Mouse (Mus musculus): ENCODE data around the gene Zc3h10. TPM values are rescaled to one million over a fixed set of nuclear protein-coding genes. Genes with fewer than 3 reads are reported as not detected.

The Zc3h10 gene
- polyA plus RNA-seq, 1 experiment from 2014 or later, result 4.9 TPM

DNA sequence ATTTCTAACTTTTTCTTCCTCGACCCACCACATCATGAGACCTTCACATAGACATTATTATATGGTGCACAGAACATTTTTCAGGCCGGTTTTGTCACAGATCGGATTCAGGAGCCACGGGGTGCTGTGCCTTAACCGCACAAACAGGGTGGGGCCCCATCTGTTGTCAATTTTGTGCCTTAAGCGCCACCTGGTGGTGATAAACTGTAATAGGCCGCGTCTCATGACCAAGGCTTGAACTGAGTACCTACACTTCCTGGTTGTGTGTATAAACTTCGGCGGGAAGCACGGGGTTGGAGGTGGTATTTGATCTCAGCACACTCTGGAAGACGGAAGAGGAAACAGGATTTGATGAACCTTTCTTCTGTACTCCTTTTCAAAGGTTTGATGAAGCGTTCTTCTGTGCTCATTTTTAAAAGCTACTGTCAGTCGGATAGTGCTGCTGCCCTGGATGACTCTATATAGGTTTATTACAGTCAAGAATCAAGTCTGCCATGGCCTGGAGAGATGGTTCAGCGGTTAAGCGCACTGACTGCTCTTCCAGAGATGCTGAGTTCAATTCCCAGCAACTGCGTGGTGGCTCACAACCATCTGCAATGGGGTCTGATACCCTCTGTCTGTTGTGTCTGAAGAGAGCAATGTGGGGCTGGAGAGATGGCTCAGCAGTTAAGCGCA lies 11.2 kb downstream of the Zc3h10 start:
- Histone ChIP-seq H3K36me3 (ENCODE audit: control insufficient read depth, insufficient read depth) (no peaks in the 10 kb centered on the region), H3K4me3 (ENCODE audit: low read depth, low read length) (peak overlapping the region; percentile 31), H3K27ac (ENCODE audit: low read length) (peak overlapping the region; percentile 46), H3K4me2 (ENCODE audit: low read depth, low read length) (peak overlapping the region; percentile 51), H3K9ac (ENCODE audit: low read depth, low read length) (peak overlapping the region; percentile 2), H3K27me3 (ENCODE audit: control insufficient read depth, insufficient read depth, low read depth, low read length) (no peaks in the 10 kb centered on the region), H3K9me3 (replicated peaks; ENCODE audit: control insufficient read depth, low read length) (no peaks in the 10 kb centered on the region), H3K4me1 (ENCODE audit: control insufficient read depth, low read depth, low read length) (peaks cover 15% of the 10 kb centered on the region)
- 13% methylated on average over 18 of the region's 18 CpGs for WGBS (ENCODE audit: insufficient replicate concordance)
- ATAC-seq (ENCODE audit: low read depth), result peak; percentile 98

GRCm38 (mm10) chr10:128535624-128536265 lies 11.8 kb downstream of the Zc3h10 start:
- peak overlapping the region; percentile 46 for H3K27ac ChIP-seq (ENCODE audit: low read length)
- no peaks in the 10 kb centered on the region for H3K9me3 ChIP-seq (replicated peaks; ENCODE audit: control insufficient read depth, low read length)
- H3K4me1 ChIP-seq (ENCODE audit: control insufficient read depth, low read depth, low read length), result peaks cover 15% of the 10 kb centered on the region
- H3K27me3 ChIP-seq (ENCODE audit: control insufficient read depth, insufficient read depth, low read depth, low read length), result no peaks in the 10 kb centered on the region
- peak overlapping the region; percentile 31; the same call in 1 of the 2 replicates for H3K4me3 ChIP-seq (ENCODE audit: low read depth, low read length)
- H3K9ac ChIP-seq (ENCODE audit: low read depth, low read length), result peak overlapping the region; percentile 2; the same call in 1 of the 2 replicates
- ATAC-seq (ENCODE audit: low read depth), result peak; percentile 17
- H3K36me3 ChIP-seq (ENCODE audit: control insufficient read depth, insufficient read depth), result no peaks in the 10 kb centered on the region
- 55% methylated on average over 4 of the region's 4 CpGs for WGBS (ENCODE audit: insufficient replicate concordance)
- peak overlapping the region; percentile 51 for H3K4me2 ChIP-seq (ENCODE audit: low read depth, low read length)

GRCm38 (mm10) chr10:128535206-128535605 lies 12.4 kb downstream of the Zc3h10 start:
- no peak for ATAC-seq (ENCODE audit: low read depth)
- H3K27ac ChIP-seq (ENCODE audit: low read length), result no peak overlapping the region
- H3K9ac ChIP-seq (ENCODE audit: low read depth, low read length), result no peak overlapping the region

GRCm38 (mm10) chr10:128526366-128527356 lies 20.9 kb downstream of the Zc3h10 start:
- no peaks in the 10 kb centered on the region for H3K27me3 ChIP-seq (ENCODE audit: control insufficient read depth, insufficient read depth, low read depth, low read length)
- no peaks in the 10 kb centered on the region for H3K9me3 ChIP-seq (replicated peaks; ENCODE audit: control insufficient read depth, low read length)
- no peak for ATAC-seq (ENCODE audit: low read depth)
- peaks cover 18% of the 10 kb centered on the region for H3K4me1 ChIP-seq (ENCODE audit: control insufficient read depth, low read depth, low read length)
- H3K4me2 ChIP-seq (ENCODE audit: low read depth, low read length), result peak overlapping the region; percentile 100
- H3K36me3 ChIP-seq (ENCODE audit: control insufficient read depth, insufficient read depth), result no peaks in the 10 kb centered on the region; the same call in 1 of the 2 replicates
- peak overlapping the region; percentile 88 for H3K4me3 ChIP-seq (ENCODE audit: low read depth, low read length)
- H3K9ac ChIP-seq (ENCODE audit: low read depth, low read length), result peak overlapping the region; percentile 66
- H3K27ac ChIP-seq (ENCODE audit: low read length), result peak overlapping the region; percentile 87
- 21% methylated on average over 28 of the region's 28 CpGs for WGBS (ENCODE audit: insufficient replicate concordance)

More at GRCm38 (mm10) chr10:128535206-128535605, 12.4 kb downstream of the Zc3h10 start:
- Histone ChIP-seq H3K4me2 (ENCODE audit: low read depth, low read length) (no peak overlapping the region), H3K4me3 (ENCODE audit: low read depth, low read length) (no peak overlapping the region), H3K9me3 (replicated peaks; ENCODE audit: control insufficient read depth, low read length) (no peaks in the 10 kb centered on the region), H3K27me3 (ENCODE audit: control insufficient read depth, insufficient read depth, low read depth, low read length) (no peaks in the 10 kb centered on the region), H3K4me1 (ENCODE audit: control insufficient read depth, low read depth, low read length) (peaks cover 15% of the 10 kb centered on the region), H3K36me3 (ENCODE audit: control insufficient read depth, insufficient read depth) (no peaks in the 10 kb centered on the region)
- 63% methylated on average over 2 of the region's 2 CpGs for WGBS (ENCODE audit: insufficient replicate concordance)

DNA sequence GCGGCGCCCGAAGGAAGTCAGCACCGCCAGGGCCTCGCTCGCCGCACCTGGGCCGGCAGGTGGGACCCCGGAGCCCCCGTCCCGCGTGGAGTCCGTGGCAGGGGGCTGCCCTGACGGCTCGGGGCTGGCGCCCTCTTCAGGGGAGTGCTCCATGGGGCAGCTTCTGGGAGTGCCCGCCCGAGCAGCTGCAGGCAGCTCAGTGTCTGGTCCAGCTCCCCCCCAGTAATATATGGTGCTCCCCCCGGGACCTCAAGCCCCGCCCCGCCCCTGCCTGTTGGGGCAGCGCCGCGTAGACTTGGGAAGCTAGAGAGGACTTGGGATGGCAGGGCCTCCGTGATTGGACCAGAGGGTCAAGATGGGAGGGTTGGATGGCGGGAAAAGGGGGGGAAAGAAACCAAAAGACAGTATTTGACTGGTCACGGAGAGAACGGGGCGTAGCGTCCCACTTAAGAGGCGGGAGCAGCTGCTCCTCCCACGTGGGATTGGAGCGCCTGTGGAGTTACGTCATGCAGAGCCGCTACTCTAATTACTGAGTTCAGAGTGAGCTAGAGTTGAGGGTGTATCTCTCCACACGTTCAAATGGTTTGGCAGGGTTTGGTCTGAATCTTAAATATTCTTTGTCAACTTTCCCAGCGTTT lies 21.8 kb downstream of the Zc3h10 start, which contains the start of gene Esyt1:
Gene Esyt1 (minus strand): TSS at position 201 of the 638 bp plus-strand sequence.
- H3K4me3 ChIP-seq (ENCODE audit: low read depth, low read length), result peak within 1 kb of the TSS; percentile 88
- peak; percentile 97 for ATAC-seq (ENCODE audit: low read depth)
- 0% methylated on average over 37 of the region's 37 CpGs for WGBS (ENCODE audit: insufficient replicate concordance)

GRCm38 (mm10) chr10:128524732-128525662 lies 22.6 kb downstream of the Zc3h10 start:
- Histone ChIP-seq H3K4me1 (ENCODE audit: control insufficient read depth, low read depth, low read length) (peaks cover 18% of the 10 kb centered on the region), H3K36me3 (ENCODE audit: control insufficient read depth, insufficient read depth) (peaks cover 2% of the 10 kb centered on the region)
- under 1% methylated on average over 58 of the region's 58 CpGs for WGBS (ENCODE audit: insufficient replicate concordance)

More for the DNA sequence above, 21.8 kb downstream of the Zc3h10 start, which contains the start of gene Esyt1:
- Histone ChIP-seq H3K36me3 (ENCODE audit: control insufficient read depth, insufficient read depth) (no peaks in the 10 kb centered on the region; the same call in 1 of the 2 replicates), H3K9ac (ENCODE audit: low read depth, low read length) (peak within 1 kb of the TSS; percentile 94), H3K9me3 (replicated peaks; ENCODE audit: control insufficient read depth, low read length) (no peaks in the 10 kb centered on the region), H3K4me2 (ENCODE audit: low read depth, low read length) (peak within 1 kb of the TSS; percentile 100), H3K4me1 (ENCODE audit: control insufficient read depth, low read depth, low read length) (peaks cover 18% of the 10 kb centered on the region), H3K27ac (ENCODE audit: low read length) (peak within 1 kb of the TSS; percentile 87), H3K27me3 (ENCODE audit: control insufficient read depth, insufficient read depth, low read depth, low read length) (no peaks in the 10 kb centered on the region)

DNA sequence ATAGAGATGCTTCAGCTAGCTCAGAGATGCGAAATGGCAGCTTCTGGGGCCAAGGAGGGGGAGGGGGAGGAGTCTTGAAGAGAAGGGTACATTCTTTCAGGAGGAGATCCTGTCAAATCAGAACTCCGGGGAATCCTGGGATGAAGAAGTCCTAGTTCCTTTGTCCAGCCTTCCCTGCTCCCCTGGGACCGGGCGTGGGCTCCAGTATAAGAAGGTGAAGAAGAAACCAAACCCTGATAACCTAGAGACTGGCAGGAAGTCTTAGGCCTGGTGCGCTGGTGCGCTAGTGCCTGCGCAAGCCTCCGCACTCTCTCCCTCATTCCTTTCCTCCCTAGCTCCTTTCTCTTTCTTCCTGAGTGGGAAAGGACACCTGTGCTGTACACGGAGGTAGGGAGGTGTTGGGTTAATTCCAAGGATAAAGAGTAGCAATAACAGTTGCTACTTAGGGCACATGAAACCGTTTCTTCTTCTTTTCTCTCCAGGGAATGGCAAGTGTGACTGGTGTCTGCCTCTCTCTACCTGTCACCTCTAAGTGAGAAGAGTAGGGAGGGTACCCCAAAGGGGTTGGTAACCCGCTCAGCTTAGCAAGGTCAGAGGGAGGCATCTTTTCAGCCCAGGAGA lies 23.4 kb downstream of the Zc3h10 start:
- Histone ChIP-seq H3K27me3 (ENCODE audit: control insufficient read depth, insufficient read depth, low read depth, low read length) (no peaks in the 10 kb centered on the region), H3K27ac (ENCODE audit: low read length) (peak overlapping the region; percentile 87), H3K36me3 (ENCODE audit: control insufficient read depth, insufficient read depth) (peaks cover 2% of the 10 kb centered on the region), H3K4me2 (ENCODE audit: low read depth, low read length) (peak overlapping the region; percentile 100), H3K4me3 (ENCODE audit: low read depth, low read length) (peak overlapping the region; percentile 88), H3K9ac (ENCODE audit: low read depth, low read length) (peak overlapping the region; percentile 94), H3K9me3 (replicated peaks; ENCODE audit: control insufficient read depth, low read length) (no peaks in the 10 kb centered on the region), H3K4me1 (ENCODE audit: control insufficient read depth, low read depth, low read length) (peaks cover 18% of the 10 kb centered on the region)
- no peak for ATAC-seq (ENCODE audit: low read depth)
- 18% methylated on average over 11 of the region's 11 CpGs for WGBS (ENCODE audit: insufficient replicate concordance)

More at GRCm38 (mm10) chr10:128524732-128525662, 22.6 kb downstream of the Zc3h10 start:
- Histone ChIP-seq H3K4me2 (ENCODE audit: low read depth, low read length) (peak overlapping the region; percentile 100), H3K27me3 (ENCODE audit: control insufficient read depth, insufficient read depth, low read depth, low read length) (no peaks in the 10 kb centered on the region), H3K4me3 (ENCODE audit: low read depth, low read length) (peak overlapping the region; percentile 88), H3K27ac (ENCODE audit: low read length) (peak overlapping the region; percentile 87), H3K9me3 (replicated peaks; ENCODE audit: control insufficient read depth, low read length) (no peaks in the 10 kb centered on the region), H3K9ac (ENCODE audit: low read depth, low read length) (peak overlapping the region; percentile 94)
- peak; percentile 9 for ATAC-seq (ENCODE audit: low read depth)
